Mouse (Mus musculus) cerebellum, adult 18-20 months (tissue): ENCODE measurements at regions not wholly inside any gene's neighbourhood (a gene's known extent, or its start where the extent isn't known, plus 50 kb on each side); places are given as distances from the start of the nearest gene placed in this dataset.

Experiments
- DNase-seq, 2 experiments: peaks; one replicate each; pipeline ENCODE4 v3.0.0; 2021

GRCm38 (mm10) chr6:10970587-10971138 lies 936.6 kb downstream of the Ndufa4 start:
- peak; percentile 5 to 14 for DNase-seq

GRCm38 (mm10) chr6:10969841-10970536 lies 937.3 kb downstream of the Ndufa4 start:
- peak; percentile 4 to 15 for DNase-seq

- DNase-seq: no peak
Observed at GRCm38 (mm10) chr6:10943545-10943944, 963.8 kb downstream of the Ndufa4 start.

- no peak for DNase-seq
Observed at GRCm38 (mm10) chr6:10941470-10941869, 965.8 kb downstream of the Ndufa4 start.
